Mouse (Mus musculus) ES-Bruce4 (cell line): ENCODE data around the gene Gstm5. TPM values are rescaled to one million over a fixed set of nuclear protein-coding genes. Genes with fewer than 3 reads are reported as not detected.

Source experiments
- H3K27ac ChIP-seq: 2 replicates; pipeline ENCODE4 v1.5.1; 2012; ENCODE audit warnings: low read length, inconsistent platforms; ENCODE audit not compliant: insufficient read depth
- H3K27me3 ChIP-seq: 2 replicates; pipeline ENCODE4 v1.6.1; 2012; ENCODE audit warnings: mild to moderate bottlenecking, low read length, inconsistent platforms; ENCODE audit not compliant: control insufficient read depth, poor library complexity, insufficient read depth, severe bottlenecking
- H3K36me3 ChIP-seq: 2 replicates; pipeline ENCODE4 v1.6.1; 2012; ENCODE audit warnings: inconsistent platforms, mild to moderate bottlenecking, low read length, moderate library complexity; ENCODE audit not compliant: control insufficient read depth, poor library complexity, insufficient read depth, severe bottlenecking
- H3K4me1 ChIP-seq: one replicate; pipeline ENCODE4 v1.8.1; 2011; ENCODE audit warnings: low read length; ENCODE audit not compliant: control insufficient read depth, insufficient read depth
- H3K4me3 ChIP-seq: 2 replicates; pipeline ENCODE4 v1.5.1; 2011; ENCODE audit warnings: low read depth, mild to moderate bottlenecking, low read length
- H3K9ac ChIP-seq: 2 replicates; pipeline ENCODE4 v1.6.1; 2012; ENCODE audit warnings: low read depth, mild to moderate bottlenecking, inconsistent platforms; ENCODE audit not compliant: poor library complexity, severe bottlenecking
- H3K9me3 ChIP-seq: replicated peaks from 2 replicates; pipeline ENCODE4 v1.6.1; 2012; ENCODE audit warnings: mild to moderate bottlenecking, low read length, inconsistent platforms; ENCODE audit not compliant: control insufficient read depth, poor library complexity, insufficient read depth, severe bottlenecking
- CTCF ChIP-seq: IDR thresholded peaks from one replicate; pipeline ENCODE4 v1.8.1; 2011; ENCODE audit warnings: low read depth, low read length
- EP300 ChIP-seq: IDR thresholded peaks from 2 replicates; pipeline ENCODE4 v1.6.1; 2011; ENCODE audit warnings: low read depth, low read length; ENCODE audit not compliant: insufficient read depth
- POLR2A ChIP-seq: IDR thresholded peaks from one replicate; pipeline ENCODE4 v1.8.1; 2011; ENCODE audit warnings: low read length; ENCODE audit not compliant: insufficient read depth
- polyA plus RNA-seq: library from polyadenylated mRNA; stranded (reverse); fragments of >200 nt; gene quantifications from 2 replicates; pipeline ENCODE4 v1.2.4, GENCODE M21; 2011; ENCODE audit warnings: low read depth; ENCODE audit not compliant: missing spikeins, insufficient read depth, insufficient read length

Gene Gstm5
- polyA plus RNA-seq, 1 experiment: 21.3 TPM

DNA sequence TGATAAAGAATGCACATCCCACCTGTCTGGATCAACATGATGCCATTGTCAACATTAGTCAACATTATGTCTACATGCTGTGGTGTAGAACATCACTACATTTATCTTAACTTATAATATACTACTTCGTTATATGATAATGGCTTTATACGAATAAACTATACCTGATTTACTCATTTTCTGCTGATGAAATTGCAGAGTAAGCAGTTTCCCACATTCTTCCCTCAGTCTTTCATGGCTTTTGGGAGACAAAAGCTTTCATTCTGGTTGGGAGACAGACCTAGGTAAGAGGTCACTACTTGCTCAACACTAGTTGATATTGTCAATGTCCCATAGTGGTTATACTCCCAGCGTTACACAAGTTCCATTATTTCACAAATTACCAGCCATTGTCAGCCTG lies 29.7 kb downstream of the Gstm5 start:
- H3K27ac ChIP-seq: no peak overlapping the region
- TF ChIP-seq EP300: no peak
- no peak for TF ChIP-seq CTCF
- TF ChIP-seq POLR2A: no peak
- H3K36me3 ChIP-seq: no peaks in the 10 kb centered on the region
- no peaks in the 10 kb centered on the region for H3K4me1 ChIP-seq
- H3K9me3 ChIP-seq: no peaks in the 10 kb centered on the region
- H3K27me3 ChIP-seq: no peaks in the 10 kb centered on the region
- H3K4me3 ChIP-seq: no peak overlapping the region
- H3K9ac ChIP-seq: no peak overlapping the region

GRCm38 (mm10) chr3:107927841-107928240 lies 32.2 kb downstream of the Gstm5 start:
- Histone ChIP-seq H3K27me3 (no peaks in the 10 kb centered on the region), H3K4me3 (no peak overlapping the region), H3K9ac (no peak overlapping the region), H3K36me3 (no peaks in the 10 kb centered on the region), H3K9me3 (no peaks in the 10 kb centered on the region), H3K4me1 (no peaks in the 10 kb centered on the region), H3K27ac (no peak overlapping the region)
- TF ChIP-seq POLR2A: no peak
- TF ChIP-seq EP300: no peak
- no peak for TF ChIP-seq CTCF

GRCm38 (mm10) chr3:107928691-107929090 lies 33.1 kb downstream of the Gstm5 start:
- H3K9me3 ChIP-seq: no peaks in the 10 kb centered on the region
- no peaks in the 10 kb centered on the region for H3K36me3 ChIP-seq
- H3K4me1 ChIP-seq: no peaks in the 10 kb centered on the region
- TF ChIP-seq CTCF (no peak), POLR2A (no peak), EP300 (no peak)
- no peaks in the 10 kb centered on the region for H3K27me3 ChIP-seq
- no peak overlapping the region for H3K27ac ChIP-seq
- no peak overlapping the region for H3K4me3 ChIP-seq
- H3K9ac ChIP-seq: no peak overlapping the region

DNA sequence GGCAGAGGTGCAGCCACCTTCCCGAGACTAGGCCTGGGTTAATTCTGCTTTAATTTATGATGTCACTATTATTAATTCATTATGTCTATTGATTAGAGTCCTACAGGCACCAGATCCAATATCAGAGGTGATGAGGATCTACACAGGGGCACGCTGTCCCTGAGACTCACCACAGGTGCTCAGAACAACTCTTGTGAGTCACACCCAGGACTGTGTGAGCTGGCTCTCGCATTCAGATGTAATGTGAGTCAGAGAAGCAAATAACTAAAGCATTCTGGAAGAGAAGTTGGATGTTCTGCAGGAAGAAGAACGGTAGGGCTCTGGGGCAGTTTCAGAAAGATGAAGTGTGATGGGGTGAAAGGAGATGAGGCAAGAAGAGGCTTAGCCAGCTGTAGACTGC lies 33.6 kb downstream of the Gstm5 start:
- Histone ChIP-seq H3K4me1 (no peaks in the 10 kb centered on the region), H3K4me3 (no peak overlapping the region), H3K36me3 (no peaks in the 10 kb centered on the region), H3K27me3 (no peaks in the 10 kb centered on the region), H3K9ac (no peak overlapping the region), H3K27ac (no peak overlapping the region), H3K9me3 (no peaks in the 10 kb centered on the region)
- TF ChIP-seq EP300: no peak
- no peak for TF ChIP-seq POLR2A
- TF ChIP-seq CTCF: no peak

DNA sequence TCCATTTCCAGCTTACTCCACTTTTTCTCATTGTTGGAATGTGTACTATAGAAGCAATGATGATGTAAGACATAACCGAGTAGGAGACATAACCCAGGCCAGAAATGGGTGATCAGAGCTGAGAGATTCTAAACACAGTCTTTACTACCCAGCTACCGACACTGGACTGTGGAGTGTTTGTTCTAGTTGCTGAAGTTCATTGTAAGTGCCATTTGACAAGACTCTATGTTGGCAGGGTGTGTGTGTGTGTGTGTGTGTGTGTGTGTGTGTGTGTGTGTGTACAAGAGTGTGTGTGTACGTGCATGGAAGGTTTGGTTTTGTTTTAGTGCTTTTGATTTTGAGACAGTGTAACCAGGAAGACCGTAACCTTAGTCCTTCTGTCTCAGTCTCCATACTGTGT lies 34.1 kb downstream of the Gstm5 start:
- no peaks in the 10 kb centered on the region for H3K4me1 ChIP-seq
- H3K27me3 ChIP-seq: no peaks in the 10 kb centered on the region
- no peak overlapping the region for H3K9ac ChIP-seq
- H3K9me3 ChIP-seq: no peaks in the 10 kb centered on the region
- no peaks in the 10 kb centered on the region for H3K36me3 ChIP-seq
- no peak for TF ChIP-seq POLR2A
- no peak for TF ChIP-seq EP300
- TF ChIP-seq CTCF: no peak
- no peak overlapping the region for H3K4me3 ChIP-seq
- no peak overlapping the region for H3K27ac ChIP-seq

GRCm38 (mm10) chr3:107931134-107931533 lies 35.5 kb downstream of the Gstm5 start:
- TF ChIP-seq EP300: no peak
- no peak for TF ChIP-seq POLR2A
- no peak for TF ChIP-seq CTCF
- Histone ChIP-seq H3K9me3 (no peaks in the 10 kb centered on the region), H3K36me3 (no peaks in the 10 kb centered on the region), H3K27ac (no peak overlapping the region), H3K4me1 (no peaks in the 10 kb centered on the region), H3K4me3 (no peak overlapping the region), H3K9ac (no peak overlapping the region), H3K27me3 (no peaks in the 10 kb centered on the region)
